Mouse (Mus musculus): ENCODE data around the gene 4930452B06Rik.

DNA sequence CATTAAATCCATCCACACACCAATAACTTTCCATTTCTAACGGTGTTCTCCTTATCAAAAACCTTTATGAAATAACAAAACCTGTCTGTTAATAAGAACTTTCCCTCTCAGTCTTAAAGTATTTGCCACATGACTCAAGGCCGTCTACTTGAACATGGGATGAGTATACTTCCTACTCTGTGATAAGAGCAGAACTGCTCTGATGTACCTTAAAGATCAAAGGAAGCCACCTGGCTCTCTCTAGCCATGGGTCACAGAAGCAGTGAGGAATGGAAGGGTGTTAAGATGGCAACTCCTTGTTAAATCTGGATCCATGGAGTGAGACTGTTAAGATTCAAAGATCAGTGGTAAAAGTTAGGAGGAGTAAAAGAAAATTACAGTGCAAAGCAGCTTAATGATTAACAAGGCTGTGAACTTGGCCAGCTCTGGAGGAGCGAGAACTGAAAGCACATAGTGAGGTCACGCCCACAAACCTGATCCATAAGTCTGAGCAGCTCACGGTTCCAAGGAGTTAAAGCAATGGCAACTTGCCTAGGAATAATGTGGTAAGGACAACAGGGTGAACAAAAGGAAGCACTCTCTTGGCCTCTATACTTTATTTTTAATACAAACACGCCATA, 235.3 kb downstream of the 4930452B06Rik start:
- no peak for TF ChIP-seq POLR2A (IDR thresholded peaks at IDR 0.05; ENCODE audit: borderline replicate concordance, low read depth, low read length)
- TF ChIP-seq CTCF (IDR thresholded peaks at IDR 0.05; ENCODE audit: low read depth, low read length): no peak
